In genomic region chr9:28261078-28261753, GRCm38 (mm10) we compare ENCODE assay signal across 8 mouse cellular contexts.
DNase-seq lines count a peak whose midpoint lies in the region; ATAC-seq lines count a peak whose summit lies in the region.

No protein-coding gene starts in this region.

- no peak overlapping the region for H3K27ac ChIP-seq in hindbrain, embryonic 15.5 days (replicated peaks)

- H3K4me2 ChIP-seq in hindbrain, embryonic 15.5 days: no peak overlapping the region

- H3K9ac ChIP-seq in hindbrain, embryonic 15.5 days: no peak overlapping the region

- no peaks in the 10 kb centered on the region for H3K9me3 ChIP-seq in hindbrain, embryonic 15.5 days

- WGBS in hindbrain, embryonic 15.5 days: 12% methylated on average over 7 of the region's 7 CpGs

- H3K4me3 ChIP-seq in hindbrain, embryonic 15.5 days: no peak overlapping the region

- peak; percentile 77 for DNase-seq in adipocyte (ENCODE audit: low spot score)
- DNase-seq in cerebellum, postnatal 10 days: peak; percentile 88 to 90
- peak; percentile 41 to 70 for DNase-seq in frontal cortex, postnatal 10 days (ENCODE audit: low spot score in 2 of 2)
- DNase-seq in layer of hippocampus, postnatal 36 days: peak; percentile 64 to 66
- DNase-seq in right cerebral cortex, postnatal 36 days (ENCODE audit: low spot score in 2 of 2): peak; percentile 43 to 44

- peaks cover 8% of the 10 kb centered on the region; the same call in 1 of the 2 replicates for H3K4me1 ChIP-seq in hindbrain, embryonic 15.5 days (replicated peaks)

- peak; percentile 82 for ATAC-seq in hindbrain, embryonic 15.5 days (ENCODE audit: low FRiP score, low read depth)
- peak; percentile 68 for ATAC-seq in megakaryocyte, adult 5-6 weeks (ENCODE audit: poor library complexity, severe bottlenecking)
- no peak for ATAC-seq in inflammation-experienced regulatory T-cells, adult 6 months

- H3K27me3 ChIP-seq in hindbrain, embryonic 15.5 days: 0 out of 2 replicates have a peak, but pooled peaks cover 5% of the 10 kb centered on the region

- H3K36me3 ChIP-seq in hindbrain, embryonic 15.5 days: no peaks in the 10 kb centered on the region
